Mouse (Mus musculus) neural tube, embryonic 11.5 days (tissue): Measurements from ENCODE around the gene Nfx1. TPM values are rescaled to one million over a fixed set of nuclear protein-coding genes. Genes with fewer than 3 reads are reported as not detected.
"Not testable (repeated sequence)": the region's sequence is repeated elsewhere in the genome, so short reads cannot be mapped to it uniquely, and the experiment has no call there.

Experiments used
- ATAC-seq: fragments of 200-750 bp; cut with Nextera tagmentation; 2 replicates; pipeline ENCODE4 v1.8.0; 2017; ENCODE audit warnings: moderate number of reproducible peaks, mild to moderate bottlenecking, moderate TSS enrichment, moderate library complexity; ENCODE audit not compliant: insufficient read depth, low FRiP score, low TSS enrichment
- DNase-seq: peaks from one replicate; pipeline ENCODE4 v3.0.0-alpha.2; 2015; ENCODE audit warnings: low spot score
- H3K27ac ChIP-seq: fragments of 300-500 bp; sonication (generic); 2 replicates; pipeline ENCODE4 v1.5.1; 2014; ENCODE audit warnings: low read depth, mild to moderate bottlenecking, low read length
- H3K27me3 ChIP-seq: fragments of 300-500 bp; sonication (generic); 2 replicates; pipeline ENCODE4 v1.6.1; 2014; ENCODE audit warnings: mild to moderate bottlenecking, low read length, mixed read lengths; ENCODE audit not compliant: control insufficient read depth, insufficient read depth
- H3K36me3 ChIP-seq: fragments of 300-500 bp; sonication (generic); 2 replicates; pipeline ENCODE4 v1.6.1; 2014; ENCODE audit warnings: mild to moderate bottlenecking, low read length, moderate library complexity, mixed read lengths; ENCODE audit not compliant: control insufficient read depth, insufficient read depth
- H3K4me1 ChIP-seq: fragments of 300-500 bp; sonication (generic); 2 replicates; pipeline ENCODE4 v1.6.1; 2014; ENCODE audit warnings: low read length, mixed read lengths; ENCODE audit not compliant: control insufficient read depth, insufficient read depth
- H3K4me2 ChIP-seq: fragments of 300-500 bp; sonication (generic); 2 replicates; pipeline ENCODE4 v1.6.1; 2014; ENCODE audit warnings: low read depth, mild to moderate bottlenecking, moderate library complexity
- H3K4me3 ChIP-seq: fragments of 300-500 bp; sonication (generic); 2 replicates; pipeline ENCODE4 v1.5.1; 2014; ENCODE audit warnings: low read depth, low read length
- H3K9ac ChIP-seq: fragments of 300-500 bp; sonication (generic); 2 replicates; pipeline ENCODE4 v1.6.1; 2014; ENCODE audit warnings: mild to moderate bottlenecking, low read length
- H3K9me3 ChIP-seq: fragments of 300-500 bp; sonication (generic); 2 replicates; pipeline ENCODE4 v1.6.1; 2016; ENCODE audit warnings: low read length; ENCODE audit not compliant: control insufficient read depth
- WGBS: fragments of 180-500 bp; shearing (Covaris S2); extraction: QIAGEN DNeasy Blood & Tissue Kit; methylation state at CpG from one replicate; pipeline ENCODE4 v1.1.7; 2014; 5-methylcytosine and 5-hydroxymethylcytosine counted together
- polyA plus RNA-seq: library from polyadenylated mRNA; unstranded; fragments of >200 nt; fragmentation: Nextera tagmentation; extraction: Ambion mirVana; gene quantifications from 2 replicates; pipeline ENCODE4 v1.2.1, GENCODE M21; 2014

The Nfx1 gene
- polyA plus RNA-seq: 91.5 and 91.8 TPM in 2 replicates

DNA sequence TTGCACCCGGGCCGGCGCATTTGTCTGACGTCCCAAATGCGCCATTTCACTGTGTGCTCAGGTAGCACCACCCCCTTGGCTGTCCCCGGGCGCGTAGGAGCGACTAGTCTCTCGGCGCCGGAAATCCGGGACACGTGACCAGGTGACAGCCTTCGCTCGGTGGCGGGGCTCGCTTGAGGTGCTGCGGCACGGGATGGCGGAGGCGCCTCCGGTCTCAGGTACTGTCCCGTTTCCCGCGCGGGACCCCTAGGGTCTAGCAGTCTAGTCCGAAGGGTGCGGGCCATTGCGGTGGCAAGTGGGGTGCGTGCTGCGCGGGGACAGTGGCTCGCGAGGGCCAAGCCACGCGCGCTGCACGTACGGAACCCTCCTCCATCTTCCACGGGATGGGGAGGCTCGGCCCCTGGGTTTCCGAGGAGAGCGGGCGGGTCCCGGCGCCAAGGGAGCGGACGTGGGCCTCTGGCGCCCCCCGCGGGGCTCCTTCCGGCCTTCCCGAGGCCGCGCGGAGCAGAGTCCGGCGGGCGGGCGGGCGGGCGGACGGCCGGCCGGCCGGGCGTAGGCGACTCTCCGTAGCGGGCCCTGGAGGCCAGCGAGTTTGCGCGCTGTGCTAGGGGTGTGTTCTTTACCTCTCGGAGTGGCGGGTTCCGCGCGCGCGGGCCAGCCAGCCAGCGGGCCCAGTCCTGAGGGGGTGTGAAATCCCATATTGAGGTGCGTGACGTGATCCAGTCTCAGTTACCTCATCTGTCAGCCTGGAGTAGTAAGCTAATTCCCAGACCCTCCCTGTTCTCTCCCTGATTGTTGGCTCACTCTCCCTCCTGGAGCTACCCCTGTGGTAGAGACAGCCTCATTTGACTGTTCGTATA, at the start of gene Nfx1:
TSS of gene Nfx1 (plus strand) at position 65 of the 860 bp plus-strand sequence.
- H3K9ac ChIP-seq: peak within 1 kb of the TSS; percentile 81
- no peaks in the 10 kb centered on the region for H3K9me3 ChIP-seq
- ATAC-seq (peak; percentile 94), DNase-seq (peak; percentile 95)
- H3K27ac ChIP-seq: peak within 1 kb of the TSS; percentile 84
- H3K4me2 ChIP-seq: peak within 1 kb of the TSS; percentile 73
- H3K27me3 ChIP-seq: no peaks in the 10 kb centered on the region
- 0 out of 2 replicates have a peak, but pooled peaks cover 2% of the 10 kb centered on the region for H3K36me3 ChIP-seq
- under 1% methylated on average over 80 of the region's 85 CpGs for WGBS
- no peaks in the 10 kb centered on the region for H3K4me1 ChIP-seq
- H3K4me3 ChIP-seq: peak within 1 kb of the TSS; percentile 97

DNA sequence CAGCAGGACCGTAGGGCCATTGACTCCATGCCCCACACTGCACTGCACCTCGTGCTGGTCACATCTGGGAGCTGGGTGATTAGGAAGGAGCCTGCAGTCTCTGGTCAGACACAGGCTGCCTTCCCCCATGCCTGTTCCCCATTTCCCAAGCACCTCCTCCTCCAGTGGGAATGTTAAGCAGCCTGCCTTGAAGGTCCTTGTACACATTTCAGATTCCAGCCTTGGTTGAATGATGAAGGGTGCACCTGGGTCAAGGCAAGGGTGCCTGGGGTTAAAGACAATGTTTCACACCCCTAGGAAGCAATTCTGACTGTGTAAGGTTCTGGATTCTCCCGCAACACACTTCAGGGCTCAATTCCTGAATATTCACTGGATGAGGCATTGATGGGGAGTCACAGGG, 49.4 kb upstream of the Nfx1 start:
- Histone ChIP-seq H3K4me2 (no peak overlapping the region), H3K27me3 (no peaks in the 10 kb centered on the region), H3K27ac (no peak overlapping the region), H3K36me3 (no peaks in the 10 kb centered on the region), H3K4me3 (no peak overlapping the region), H3K9ac (no peak overlapping the region), H3K9me3 (no peaks in the 10 kb centered on the region), H3K4me1 (no peaks in the 10 kb centered on the region)
- ATAC-seq (no peak), DNase-seq (no peak)
- WGBS: 68% methylated on average over 3 of the region's 3 CpGs

DNA sequence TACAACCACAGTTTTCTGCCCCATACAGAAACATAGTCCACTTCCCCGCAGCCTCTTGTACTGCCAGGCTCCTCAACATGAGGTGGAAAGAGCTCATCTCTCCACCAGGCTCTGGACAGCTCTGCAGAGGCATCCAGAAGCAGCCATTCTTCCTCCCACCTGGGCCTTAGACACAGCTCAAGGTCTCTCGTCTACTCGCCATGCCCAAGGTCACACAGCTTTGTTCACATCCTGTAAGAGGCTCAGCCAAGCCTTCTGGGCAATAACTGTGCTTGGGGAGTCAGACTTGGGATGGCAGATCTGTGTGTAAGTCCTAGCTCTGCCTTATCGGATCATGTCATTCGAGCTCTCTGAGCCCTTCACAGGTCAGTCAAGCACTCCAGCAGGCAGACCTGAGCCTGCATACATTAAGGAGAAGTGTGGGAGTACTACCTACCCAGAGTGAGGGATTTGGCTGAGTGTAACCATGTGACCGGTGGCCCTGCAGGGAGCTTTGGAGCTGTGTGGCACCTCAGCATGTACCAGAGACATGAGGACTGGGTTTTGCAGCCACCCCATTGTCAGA, 47.5 kb upstream of the Nfx1 start:
- Histone ChIP-seq H3K4me2 (no peak overlapping the region), H3K36me3 (no peaks in the 10 kb centered on the region), H3K27me3 (no peaks in the 10 kb centered on the region), H3K4me3 (no peak overlapping the region), H3K9me3 (no peaks in the 10 kb centered on the region), H3K4me1 (no peaks in the 10 kb centered on the region), H3K27ac (no peak overlapping the region), H3K9ac (no peak overlapping the region)
- WGBS: 85% methylated on average over 6 of the region's 6 CpGs
- ATAC-seq: no peak
- no peak for DNase-seq

DNA sequence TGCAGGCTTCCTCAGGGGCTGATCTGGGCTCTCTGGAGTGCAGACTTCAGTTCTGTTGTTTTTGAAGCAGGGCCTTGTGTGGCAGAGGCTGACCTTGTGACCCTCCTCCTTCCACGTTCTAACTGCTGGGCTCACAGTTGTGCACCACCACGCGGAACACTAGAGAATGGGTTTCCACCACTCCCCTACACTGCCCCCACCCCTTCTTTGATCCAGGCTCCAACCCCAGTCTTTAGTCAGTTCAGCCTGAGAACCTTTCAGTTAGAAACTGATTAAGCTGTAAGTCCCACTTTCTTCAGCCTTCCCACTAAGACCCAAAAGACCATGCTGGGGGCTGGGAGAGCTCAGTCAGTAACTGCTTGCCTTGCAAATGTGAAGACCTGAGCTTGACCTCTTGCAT, 45.1 kb upstream of the Nfx1 start:
- WGBS: 46% methylated on average over 3 of the region's 3 CpGs
- Histone ChIP-seq H3K27me3 (no peaks in the 10 kb centered on the region), H3K27ac (no peak overlapping the region), H3K9ac (no peak overlapping the region), H3K9me3 (no peaks in the 10 kb centered on the region), H3K36me3 (no peaks in the 10 kb centered on the region), H3K4me1 (no peaks in the 10 kb centered on the region), H3K4me3 (no peak overlapping the region), H3K4me2 (no peak overlapping the region)
- ATAC-seq (no peak), DNase-seq (no peak)

DNA sequence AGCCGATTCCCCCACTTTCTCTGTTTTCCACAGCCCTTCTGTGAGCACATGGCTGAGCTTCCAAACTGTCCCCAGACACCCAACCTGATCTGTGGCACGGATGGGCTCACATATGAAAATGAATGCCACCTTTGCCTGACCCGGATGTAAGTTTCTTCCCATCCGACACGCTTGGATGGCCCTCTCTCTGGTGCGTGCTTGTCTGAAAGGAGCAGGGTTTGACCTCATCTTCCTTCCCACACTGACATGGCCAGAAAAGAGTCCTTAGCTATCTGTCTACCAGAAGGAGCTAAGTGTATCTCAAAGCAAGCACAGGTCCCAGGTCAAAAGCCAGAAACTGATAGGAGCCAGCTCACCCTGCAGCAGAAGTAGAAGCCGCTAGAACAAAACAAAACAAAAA, 41.7 kb upstream of the Nfx1 start:
- H3K4me2 ChIP-seq: no peak overlapping the region
- ATAC-seq (no peak), DNase-seq (no peak)
- WGBS: 83% methylated on average over 7 of the region's 7 CpGs
- no peaks in the 10 kb centered on the region for H3K27me3 ChIP-seq
- no peaks in the 10 kb centered on the region for H3K4me1 ChIP-seq
- no peaks in the 10 kb centered on the region for H3K36me3 ChIP-seq
- H3K27ac ChIP-seq: no peak overlapping the region
- H3K9me3 ChIP-seq: no peaks in the 10 kb centered on the region
- no peak overlapping the region for H3K9ac ChIP-seq
- no peak overlapping the region for H3K4me3 ChIP-seq

DNA sequence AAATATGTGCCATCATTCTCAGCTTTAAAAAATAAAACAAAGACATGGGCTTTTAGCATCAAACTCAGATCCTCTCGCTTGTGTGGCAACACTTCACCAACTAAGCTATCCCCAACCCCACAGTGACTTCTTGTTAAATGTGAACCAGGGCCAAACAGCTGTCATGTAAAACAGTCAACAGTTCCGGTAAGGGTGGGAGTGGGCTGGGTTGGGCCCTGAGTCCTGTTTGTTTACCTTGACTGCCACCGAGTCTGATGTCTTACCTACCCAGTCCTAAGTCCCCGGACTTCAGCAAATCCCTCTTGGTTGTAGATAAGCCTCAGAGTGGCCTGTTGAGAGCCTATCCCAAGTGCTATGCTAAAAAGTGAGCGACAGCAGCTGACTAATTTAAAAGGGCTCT, 37.0 kb upstream of the Nfx1 start:
- 95% methylated on average over 5 of the region's 5 CpGs for WGBS
- ATAC-seq (no peak), DNase-seq (no peak)
- Histone ChIP-seq H3K27me3 (no peaks in the 10 kb centered on the region), H3K27ac (no peak overlapping the region), H3K36me3 (peaks cover 14% of the 10 kb centered on the region), H3K4me1 (no peaks in the 10 kb centered on the region), H3K4me3 (no peak overlapping the region), H3K9me3 (no peaks in the 10 kb centered on the region), H3K9ac (no peak overlapping the region), H3K4me2 (no peak overlapping the region)

DNA sequence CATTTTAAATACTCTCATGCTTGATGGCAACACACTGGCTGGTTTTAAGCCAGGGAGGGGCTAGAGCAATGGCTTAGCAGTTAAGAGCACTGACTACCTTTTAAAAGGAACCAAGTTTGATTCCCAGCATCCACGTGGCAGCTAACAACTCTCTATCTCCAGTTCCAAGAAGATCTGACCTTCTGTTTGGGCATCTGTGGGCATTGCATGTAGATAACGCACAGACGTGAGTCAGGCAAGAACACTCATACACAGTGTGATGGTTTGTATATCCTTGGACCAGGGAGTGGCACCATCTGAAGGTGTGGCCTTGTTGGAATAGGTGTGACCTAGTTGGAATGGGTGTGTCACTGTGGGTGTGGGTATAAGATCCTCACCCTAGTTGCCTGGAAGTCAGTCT, 36.3 kb upstream of the Nfx1 start:
- WGBS: 94% methylated on average over 3 of the region's 3 CpGs
- ATAC-seq: not testable (repeated sequence)

DNA sequence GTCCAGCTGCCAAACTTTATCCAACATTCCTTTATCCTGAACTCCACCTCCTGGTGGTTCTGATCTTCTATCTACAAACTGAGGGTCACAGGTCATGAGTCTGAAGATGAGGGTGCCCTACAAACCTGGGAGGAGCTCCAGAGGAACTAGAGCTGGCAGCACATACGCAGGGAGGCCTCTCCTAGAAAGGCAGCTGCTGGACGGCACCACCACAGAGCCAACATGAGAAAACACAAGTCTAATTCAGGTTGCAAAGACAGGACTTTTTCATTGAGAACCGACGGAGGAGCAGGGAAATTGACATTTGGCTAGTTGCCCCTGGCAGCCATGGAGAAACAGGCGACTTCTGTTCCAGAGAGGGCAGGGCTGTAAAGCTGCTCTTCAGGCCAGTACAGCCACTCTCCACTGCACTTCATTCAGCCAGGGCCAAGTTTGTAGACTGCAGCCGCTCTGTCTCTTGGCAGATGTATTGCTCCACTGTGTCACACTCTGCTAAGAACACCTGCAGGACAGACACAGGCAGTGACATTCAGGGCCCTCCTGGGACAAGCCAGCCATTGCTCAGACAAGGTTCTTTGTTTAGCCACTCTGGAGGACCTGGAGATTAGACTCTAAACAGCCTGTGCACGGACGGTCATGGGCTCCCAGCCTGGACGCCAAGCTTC, 34.4 kb upstream of the Nfx1 start:
- H3K4me3 ChIP-seq: no peak overlapping the region
- H3K9me3 ChIP-seq: no peaks in the 10 kb centered on the region
- DNase-seq (no peak), ATAC-seq (no peak)
- no peaks in the 10 kb centered on the region for H3K27me3 ChIP-seq
- H3K9ac ChIP-seq: no peak overlapping the region
- H3K27ac ChIP-seq: no peak overlapping the region
- H3K4me1 ChIP-seq: no peaks in the 10 kb centered on the region
- no peak overlapping the region for H3K4me2 ChIP-seq
- 82% methylated on average over 9 of the region's 9 CpGs for WGBS
- peaks cover 35% of the 10 kb centered on the region for H3K36me3 ChIP-seq

More for the DNA sequence above, 36.3 kb upstream of the Nfx1 start:
- not testable (repeated sequence) for H3K9me3 ChIP-seq, H3K27me3 ChIP-seq, H3K4me2 ChIP-seq, H3K27ac ChIP-seq, H3K4me1 ChIP-seq, H3K9ac ChIP-seq, H3K4me3 ChIP-seq, DNase-seq
- peaks cover 19% of the 10 kb centered on the region for H3K36me3 ChIP-seq
